Mouse (Mus musculus): ENCODE measurements at regions not wholly inside any gene's neighbourhood (a gene's known extent, or its start where the extent isn't known, plus 50 kb on each side); places are given as distances from the start of the nearest gene placed in this dataset.

DNA sequence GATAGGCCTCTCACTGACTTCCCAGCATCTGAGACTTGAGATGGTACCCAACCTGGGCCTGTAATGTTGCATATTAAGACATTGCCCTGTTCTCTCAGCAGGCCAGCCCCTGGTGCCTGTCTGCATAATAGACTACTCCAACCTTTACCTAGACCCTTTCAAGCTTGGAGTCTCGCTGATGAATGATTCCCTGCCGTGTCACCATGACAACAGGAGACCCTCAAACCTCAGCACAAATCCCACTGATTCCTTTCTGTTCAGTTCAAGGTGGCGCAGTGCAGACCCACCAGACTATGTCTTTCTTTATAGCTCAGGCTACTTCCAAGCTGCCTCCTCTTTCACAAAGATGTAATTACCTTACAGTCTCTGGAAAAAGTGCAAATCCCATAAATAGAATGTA, 172.0 kb downstream of the Dcdc2c start:
- no peak for DNase-seq

DNA sequence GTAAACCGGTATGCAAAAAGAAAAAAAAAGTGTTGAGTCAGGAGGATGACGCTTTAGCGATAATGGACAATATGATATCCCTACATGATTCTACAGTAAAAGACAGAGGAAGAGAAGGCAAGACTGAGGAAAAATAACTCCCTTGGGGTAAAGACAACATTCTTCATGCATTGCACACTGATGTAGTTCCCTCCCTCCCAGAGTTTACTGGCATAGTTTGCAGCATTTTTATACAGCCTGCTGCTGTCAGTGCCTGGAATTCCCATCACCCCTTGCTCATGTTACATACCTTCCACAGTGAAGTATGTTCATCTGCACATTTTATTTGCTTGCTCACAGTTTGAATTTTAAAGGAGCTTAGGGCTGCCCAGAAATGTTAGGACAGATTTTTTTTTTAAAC, 174.2 kb downstream of the Dcdc2c start:
- DNase-seq = no peak

DNA sequence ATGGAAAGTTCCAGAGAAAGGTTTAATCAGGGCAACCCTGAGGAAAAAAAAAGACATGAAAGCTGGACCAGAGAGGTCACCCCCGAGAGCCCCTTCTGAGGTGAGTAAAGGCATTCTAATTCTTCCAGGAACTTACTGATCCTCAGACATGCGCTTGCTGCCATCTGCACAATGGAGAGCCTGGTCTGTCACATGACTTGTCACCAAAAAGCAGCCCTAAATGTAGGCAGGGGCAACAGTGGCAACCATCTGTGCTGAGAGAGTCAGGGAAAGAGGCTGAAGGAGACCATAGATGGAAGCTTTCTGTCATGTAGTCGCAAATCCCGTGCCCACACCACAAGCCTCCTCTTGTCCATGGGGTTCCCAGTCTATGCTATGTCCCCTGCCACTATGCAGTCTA, 174.8 kb downstream of the Dcdc2c start:
- DNase-seq = no peak

DNA sequence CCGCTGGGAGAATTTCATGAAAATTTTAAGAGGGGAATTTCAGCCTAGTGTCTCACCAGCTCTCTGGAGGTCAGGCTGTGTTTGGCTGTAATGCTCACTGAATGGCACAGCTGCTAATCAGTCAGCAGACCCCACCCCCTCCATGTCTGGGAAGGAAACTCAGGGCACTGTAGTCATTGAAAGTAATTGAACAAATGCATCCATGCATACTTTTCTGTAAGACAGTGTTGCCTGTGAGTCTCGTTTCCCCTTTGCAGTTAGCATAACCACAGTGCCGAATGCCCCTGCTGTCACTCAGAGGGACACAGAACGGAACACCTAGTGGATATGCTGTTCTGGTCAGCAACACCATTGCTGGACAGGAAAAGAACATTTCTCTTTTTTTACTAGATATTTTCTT, 175.4 kb downstream of the Dcdc2c start:
- DNase-seq = no peak

DNA sequence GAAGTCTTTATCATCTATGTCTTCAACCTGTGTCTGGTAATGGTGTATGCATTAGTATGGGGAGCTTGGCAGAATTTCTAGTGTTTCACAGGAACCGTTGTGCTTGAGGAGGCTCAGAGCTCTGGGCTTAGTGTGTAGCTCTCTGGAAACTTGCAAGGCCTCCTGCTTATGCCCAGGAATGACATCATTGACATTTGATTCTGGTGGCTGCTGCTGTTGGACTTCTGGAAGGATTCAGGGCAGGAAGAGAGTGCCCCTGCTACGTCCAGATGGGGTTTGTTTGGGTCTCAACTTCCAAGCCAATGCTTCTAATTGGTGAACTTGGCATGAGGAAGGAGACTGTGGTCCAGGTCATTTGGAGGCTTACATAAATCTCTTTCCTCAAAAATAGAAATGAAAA, 186.9 kb downstream of the Dcdc2c start:
- DNase-seq = no peak

DNA sequence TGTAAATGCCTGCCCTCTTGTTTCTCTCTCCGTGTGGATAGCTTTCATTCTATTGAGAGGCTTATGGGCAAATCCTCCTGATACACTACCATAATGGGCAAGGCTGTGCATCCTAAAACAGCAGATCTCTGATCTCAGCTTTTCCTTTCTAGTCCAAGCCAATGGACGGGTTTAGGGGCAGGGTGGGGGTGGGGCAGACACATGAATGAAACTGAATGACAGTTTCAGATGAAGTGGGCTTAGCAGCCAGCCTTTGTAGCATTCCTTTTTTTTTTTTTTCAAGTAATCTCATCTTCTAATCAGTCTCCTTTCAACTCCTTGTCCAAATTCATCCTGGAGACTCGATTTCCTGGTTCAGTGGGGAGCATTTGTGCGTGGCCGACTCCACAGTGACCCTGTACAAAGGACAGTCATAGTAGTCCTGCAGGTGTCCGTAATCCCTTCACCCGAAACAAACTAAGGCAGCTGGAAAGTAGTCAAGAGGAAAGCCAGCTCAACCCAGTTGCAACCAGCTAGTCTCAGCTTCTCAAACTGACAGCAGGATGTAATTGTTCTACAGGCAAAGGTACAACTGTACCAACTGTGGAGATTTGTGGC, 193.4 kb downstream of the Dcdc2c start:
- DNase-seq = no peak

DNA sequence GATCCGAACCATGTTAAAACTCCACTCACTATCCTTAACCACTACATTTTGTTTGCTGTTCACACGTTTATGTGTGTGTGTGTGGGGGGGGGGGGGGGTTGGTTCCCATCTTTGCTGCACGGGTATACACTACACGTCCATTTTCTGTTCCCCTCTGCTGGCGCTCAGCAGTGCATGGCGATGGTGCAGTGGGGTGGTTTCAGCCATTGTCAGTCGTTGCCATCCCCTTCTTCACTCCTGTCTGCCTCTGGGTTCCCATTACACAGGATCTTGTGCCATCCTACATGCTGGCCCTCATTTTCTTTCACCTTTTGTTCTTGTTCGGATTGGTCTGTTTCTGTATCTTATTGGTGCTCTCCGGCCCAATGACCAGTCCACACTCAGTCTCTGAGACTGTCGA, 194.4 kb downstream of the Dcdc2c start:
- DNase-seq = no peak

DNA sequence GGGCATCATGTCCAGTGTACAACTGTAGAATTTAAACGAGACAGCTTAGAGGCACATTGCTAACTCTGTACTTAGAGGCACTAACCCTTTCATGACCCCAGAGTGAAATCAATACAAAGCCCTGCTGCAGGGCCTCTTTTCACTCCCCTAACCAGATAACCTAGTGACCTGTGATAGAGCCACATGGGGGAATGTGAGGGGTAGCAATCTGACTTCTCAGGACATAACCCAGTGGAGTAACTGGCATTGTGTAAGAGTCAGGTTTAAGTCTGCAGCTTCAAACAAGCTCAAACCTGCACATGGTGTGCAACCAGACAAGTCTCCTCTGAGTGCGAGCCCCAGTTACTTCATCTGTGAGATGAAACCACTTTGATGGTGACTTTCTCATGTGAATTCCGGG, 199.1 kb downstream of the Dcdc2c start:
- no peak for DNase-seq

DNA sequence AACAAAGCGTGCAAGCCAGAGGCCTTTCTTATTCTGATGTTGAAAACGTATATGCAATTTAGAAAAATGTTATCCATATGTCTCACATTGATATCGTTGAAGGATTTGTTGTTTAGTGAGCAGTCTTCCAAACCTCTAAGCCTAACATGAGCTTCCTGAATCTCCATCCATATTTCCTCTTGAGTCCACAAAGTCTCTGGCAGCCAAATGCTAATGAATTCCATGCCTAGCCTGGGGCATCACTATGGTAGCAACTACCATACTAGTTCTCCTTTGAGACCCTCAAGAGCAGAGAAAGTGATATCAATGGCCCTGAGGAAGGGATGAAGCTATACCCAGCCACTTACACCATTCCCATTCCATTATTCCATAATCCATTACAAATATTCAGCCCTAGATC, 199.6 kb downstream of the Dcdc2c start:
- DNase-seq = no peak

DNA sequence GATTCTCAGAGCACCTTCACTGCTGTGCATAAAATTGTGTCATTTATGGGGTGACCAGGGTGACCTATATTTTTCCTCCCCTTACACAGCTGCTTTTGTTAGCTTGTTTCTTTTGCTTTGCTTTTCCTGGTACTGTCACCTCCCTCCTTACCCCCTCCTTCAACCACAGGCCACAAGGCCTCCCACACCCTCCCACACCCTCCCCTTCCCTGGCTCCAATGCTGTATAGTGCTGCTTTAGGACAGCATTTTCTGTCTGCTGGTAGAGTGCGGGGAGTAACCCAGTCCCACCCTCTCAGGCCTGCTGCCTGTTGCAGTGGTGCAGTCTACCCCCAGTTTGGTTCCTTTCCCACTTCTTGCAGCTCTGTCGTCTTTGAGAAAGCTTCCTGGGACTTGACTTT, 209.5 kb downstream of the Dcdc2c start:
- DNase-seq = no peak

DNA sequence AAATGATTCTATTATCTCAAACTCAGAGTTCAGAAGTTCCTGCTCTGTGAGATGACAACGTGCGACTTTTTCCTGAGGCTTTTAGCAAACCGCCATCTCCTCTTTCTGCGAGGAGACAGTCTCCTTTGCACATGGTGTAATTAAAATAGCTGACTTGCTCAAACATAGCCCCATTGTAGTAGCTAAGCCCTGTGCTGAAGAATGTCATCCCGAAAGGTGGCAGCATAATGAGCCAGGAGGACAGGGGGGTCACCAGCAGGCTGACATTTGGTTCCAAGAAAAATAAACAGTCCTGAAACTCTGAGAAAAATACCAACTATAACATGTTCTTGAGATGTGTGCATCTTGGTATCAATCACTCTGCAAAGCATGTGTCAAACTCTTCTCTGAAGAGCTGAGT, 219.6 kb downstream of the Dcdc2c start:
- DNase-seq = no peak

DNA sequence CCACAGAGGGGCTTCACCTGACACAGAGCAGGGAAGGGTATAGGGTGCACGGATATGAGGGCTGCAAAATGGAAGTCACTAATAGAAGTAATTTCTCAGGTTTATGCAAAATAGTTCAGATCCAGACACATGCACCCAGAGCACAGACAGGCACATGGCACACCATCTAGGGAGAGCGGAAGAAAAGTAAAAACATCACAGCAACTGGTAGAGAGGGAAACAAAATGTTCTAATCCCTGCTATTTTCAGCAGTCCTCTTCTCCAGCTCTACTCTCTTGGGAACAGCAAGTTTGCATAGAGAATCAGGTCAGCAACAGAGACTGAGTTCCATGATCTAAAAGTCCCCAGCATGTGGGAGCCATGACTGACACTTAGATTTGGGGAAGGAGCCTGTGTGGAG, 220.4 kb downstream of the Dcdc2c start:
- DNase-seq = no peak

DNA sequence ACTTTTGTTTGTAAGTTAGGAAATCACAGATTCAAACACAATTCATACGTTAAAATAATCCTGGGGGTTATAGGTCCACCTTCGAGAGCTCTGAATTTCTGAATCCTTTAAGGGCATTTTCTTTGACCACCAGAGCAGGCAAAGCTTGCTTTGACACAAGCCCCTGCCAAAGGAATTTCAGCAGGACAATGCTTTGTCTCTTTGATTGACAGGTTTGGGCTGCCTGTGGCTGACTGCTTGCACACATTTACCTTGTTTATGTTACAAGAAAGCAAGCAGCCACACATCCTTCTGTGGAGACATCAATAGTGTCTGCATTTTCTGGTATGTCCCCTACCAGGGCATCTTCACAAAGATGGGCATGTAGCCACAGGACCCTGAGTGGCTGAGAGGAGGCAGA, 228.5 kb downstream of the Dcdc2c start:
- no peak for DNase-seq

DNA sequence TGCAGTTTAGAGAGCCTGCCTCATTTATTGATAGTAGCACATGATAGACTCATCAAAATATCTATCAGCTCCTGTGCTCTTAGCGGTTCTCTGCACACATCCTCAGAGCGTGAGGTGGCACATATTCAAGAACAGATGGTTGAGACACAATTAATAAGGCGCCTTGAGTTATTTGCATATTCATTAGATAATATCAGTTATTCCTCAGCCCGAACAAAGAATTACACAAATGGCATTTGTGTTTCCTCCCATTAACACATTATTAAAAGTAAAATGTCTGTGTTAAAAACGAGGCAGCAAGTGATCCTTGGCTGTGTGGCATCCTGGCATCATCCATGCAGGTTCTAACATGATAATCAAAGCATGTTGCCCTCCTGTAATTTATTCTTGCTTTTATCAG, 243.0 kb downstream of the Dcdc2c start:
- DNase-seq = no peak

DNA sequence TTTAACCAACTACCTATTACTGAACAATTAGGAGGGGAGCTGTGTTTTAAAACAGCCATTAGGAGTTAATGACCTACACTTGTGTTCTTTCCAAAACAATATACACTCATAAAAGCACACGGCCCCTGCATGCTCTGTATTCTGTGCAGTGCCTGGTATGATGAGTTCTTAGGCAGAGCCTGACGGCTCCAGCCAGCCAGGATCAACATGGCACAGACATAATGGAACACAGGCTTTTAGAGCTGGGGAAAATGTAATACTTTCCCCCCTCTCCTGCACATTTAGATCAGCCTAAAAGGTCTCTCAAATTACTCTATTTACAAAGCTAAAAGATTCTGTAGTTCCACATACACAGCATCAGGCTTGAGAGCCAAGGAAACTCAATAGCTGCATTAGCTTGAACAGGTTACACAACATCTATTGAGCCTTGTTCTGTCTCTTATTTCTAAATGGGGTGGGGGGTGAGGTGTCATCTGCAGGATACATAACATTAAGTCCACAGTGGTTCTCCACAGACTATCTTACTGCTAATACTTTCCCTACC, 250.1 kb downstream of the Dcdc2c start:
- DNase-seq = no peak

DNA sequence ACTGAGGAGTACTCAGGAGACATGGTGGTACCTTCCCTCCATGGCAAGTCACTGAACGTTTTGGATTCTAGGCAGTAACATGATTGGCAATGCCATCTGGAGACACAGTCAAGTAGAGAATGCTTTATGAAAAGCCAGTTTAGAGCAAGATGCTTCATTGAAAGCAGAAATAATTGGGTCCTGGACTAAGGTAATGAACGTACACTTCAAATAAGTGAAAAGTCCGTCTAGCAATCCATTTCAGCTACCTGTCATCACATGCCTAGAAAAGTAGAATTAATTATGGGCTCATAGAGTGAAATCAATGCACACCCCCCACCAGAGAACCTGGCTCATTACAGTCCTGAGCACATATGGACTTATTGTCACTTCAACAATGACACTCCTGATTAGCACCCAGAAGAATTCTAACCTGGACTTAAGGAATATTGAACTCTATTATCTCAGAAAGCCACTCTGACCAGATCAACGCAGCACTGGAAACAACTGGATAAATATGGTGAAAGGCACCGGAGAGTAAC, 263.8 kb downstream of the Dcdc2c start:
- no peak for DNase-seq

DNA sequence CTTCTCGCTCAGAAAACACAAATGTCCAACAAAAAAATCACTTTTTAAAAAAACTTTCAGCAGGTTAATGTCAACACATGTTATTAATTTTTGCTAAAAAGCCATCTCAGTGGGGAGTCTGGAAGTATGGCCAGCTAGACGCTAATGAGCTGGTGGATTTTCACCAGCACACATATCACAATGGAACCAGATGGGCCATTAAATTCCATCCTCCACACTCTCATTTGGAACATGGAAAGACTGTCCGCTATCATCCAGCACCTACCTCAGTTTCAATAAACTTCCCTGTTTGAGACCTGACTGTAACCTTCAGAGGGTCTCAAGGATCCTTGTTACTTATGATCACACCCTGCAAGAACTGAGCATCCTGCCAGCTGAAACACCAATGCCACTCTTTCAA, 296.7 kb downstream of the Dcdc2c start:
- DNase-seq = no peak

DNA sequence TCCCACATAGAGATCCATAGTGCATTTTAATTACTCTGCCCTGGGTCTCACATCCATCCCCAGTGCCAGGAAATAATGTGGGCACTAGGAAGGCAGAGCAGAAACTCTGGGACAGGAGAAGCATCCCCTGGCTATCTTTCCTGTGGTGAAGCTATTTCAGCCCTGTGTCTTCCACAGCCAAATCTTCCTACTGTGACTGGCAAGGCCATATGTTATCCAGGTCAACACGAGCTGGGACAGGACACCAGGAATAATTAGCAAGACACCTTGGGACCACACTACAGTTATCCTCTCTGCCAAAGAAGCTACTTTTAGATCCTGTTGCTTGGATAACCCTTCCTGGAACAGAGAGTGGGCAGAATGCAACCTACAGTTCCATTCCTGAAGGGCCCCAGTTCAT, 301.7 kb downstream of the Dcdc2c start:
- DNase-seq = no peak

DNA sequence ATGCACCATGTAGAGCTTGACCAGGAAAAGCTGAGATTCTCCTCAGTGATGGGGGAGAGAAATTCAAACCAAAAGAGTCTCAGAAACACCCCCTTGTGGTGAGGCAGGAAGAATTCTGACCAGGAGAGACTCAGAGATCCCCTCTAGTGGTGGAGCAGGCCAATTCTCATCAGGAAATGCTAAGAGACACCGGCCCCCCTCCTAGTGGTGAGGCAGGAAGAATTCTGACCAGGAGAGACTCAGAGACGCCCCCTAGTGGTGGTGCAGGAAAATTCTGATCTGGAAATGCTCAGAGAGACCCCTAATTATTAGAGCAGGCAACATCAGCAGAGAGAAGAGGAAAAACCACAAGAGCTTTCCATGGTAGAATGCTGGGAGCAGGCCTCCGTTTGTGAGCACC, 303.4 kb downstream of the Dcdc2c start:
- peak; percentile 63 for DNase-seq

DNA sequence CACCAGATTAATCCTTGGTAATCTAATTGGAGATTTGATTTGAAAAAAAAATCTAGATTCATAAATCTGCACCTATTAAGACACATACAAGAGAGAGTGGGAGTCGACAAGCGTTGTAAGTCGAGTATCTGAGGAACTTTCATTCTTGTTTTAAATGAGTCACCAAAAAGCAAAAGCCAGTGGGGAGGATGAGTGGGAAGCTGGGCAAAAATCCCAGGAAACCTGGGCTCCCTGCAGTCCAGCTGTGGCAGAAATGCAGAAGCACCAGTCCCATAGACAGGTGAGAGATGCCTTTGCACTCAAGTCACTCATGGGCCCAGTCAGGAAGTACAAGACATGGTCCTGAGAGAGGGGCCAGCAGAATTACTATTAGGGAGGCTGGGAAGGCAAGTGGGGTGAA, 303.9 kb downstream of the Dcdc2c start:
- DNase-seq = no peak

DNA sequence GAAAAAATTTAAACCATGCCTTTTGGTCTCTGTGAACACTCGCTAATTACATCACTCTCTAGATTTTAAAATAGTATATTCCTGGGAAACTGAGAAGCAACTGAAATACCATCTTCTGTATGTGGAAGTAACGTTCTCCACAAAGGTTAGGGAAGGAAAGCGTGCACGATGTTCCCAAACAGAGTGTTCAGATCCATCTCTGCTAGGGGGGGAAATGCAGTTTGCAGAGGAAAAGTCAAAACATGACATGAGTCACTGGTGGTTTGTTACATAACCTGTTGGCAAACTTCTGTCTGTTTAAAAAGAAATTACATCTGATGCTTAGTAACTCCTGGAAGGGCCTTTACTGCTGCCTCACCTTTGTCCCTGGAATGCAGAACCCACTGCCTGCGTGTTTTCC, 314.2 kb downstream of the Dcdc2c start:
- no peak for DNase-seq

DNA sequence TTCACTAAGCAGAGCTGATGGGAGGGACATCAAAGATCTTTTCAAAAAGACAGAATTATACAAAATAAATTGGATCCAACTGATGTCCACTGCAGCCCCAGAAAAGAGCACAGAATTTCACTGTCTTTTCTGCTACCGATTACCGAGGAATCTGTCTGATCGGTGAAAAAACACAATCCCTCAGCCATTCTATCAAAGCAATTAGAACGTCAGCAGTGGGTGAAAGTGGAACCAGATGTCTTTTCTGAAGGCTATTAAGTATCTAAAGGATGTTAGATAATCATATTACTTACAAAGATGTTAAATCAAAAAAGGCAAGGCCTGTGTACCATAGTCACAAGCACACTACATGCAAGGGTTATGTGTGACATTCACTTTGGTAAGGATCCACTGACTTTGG, 315.2 kb downstream of the Dcdc2c start:
- DNase-seq = no peak

DNA sequence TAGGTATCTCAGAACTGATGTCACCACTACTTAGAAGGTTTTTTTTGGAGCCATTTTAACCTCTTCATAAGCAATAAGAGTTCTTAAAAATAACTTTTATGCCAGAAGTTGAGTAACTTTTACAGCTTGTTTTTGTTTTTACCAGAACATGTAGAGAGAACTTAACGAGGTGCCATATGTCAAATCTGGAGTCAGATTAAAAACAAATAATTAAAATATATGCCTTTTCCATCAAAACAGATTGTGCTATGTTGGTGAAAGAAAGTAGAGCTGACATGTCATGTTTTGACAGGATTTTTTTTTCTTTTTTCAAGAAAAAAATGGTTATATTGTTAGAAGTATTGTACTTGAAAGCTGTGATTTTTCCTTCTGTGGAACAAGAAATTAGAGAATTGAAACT, 349.4 kb downstream of the Dcdc2c start:
- no peak for DNase-seq

DNA sequence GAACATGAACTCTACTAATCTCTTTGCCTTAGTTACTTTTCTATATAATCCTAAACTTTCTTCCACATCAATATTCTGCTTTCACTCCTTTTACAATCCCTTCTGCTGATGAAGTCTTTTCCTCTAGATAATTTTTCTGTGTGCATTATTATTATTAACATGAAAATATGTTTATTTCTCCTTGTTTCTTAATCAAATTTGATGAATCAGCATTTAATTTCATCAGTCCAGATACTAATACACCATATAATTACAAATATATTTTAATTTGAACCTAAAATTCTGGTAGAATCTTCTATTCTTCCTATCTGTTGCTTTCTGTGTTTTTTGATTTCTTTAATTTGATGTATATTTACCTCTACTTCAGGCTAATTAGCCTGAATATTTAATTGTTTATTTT, 365.5 kb downstream of the Dcdc2c start:
- DNase-seq = no peak

DNA sequence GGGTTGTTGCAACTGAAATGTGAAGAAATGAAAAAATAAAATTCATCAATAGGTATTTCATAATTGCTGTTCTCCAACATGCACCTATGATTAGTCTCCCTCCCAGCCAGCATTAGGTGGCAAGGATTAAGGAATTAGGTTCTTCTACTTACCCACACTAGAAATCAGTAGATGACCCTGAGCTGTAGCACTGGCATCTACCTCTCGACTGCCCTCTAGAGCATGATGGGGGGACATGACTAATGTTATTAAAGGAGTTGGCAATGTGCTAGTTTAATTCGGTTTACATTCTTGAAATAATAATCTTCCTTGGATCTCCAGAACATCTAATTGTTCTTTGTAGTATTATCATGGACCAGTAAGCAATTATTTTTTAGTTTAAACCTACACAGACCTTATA, 370.9 kb downstream of the Dcdc2c start:
- peak; percentile 33 for DNase-seq

All from adrenal gland, postnatal 14 days (tissue).